Mouse (Mus musculus): ENCODE data around the gene Fam184a. TPM values are rescaled to one million over a fixed set of nuclear protein-coding genes. Genes with fewer than 3 reads are reported as not detected.

Fam184a gene
- 3.7 and 4.5 TPM in 2 replicates for polyA plus RNA-seq (2016; fragmentation: Nextera tagmentation; extraction: Ambion mirVana)

DNA sequence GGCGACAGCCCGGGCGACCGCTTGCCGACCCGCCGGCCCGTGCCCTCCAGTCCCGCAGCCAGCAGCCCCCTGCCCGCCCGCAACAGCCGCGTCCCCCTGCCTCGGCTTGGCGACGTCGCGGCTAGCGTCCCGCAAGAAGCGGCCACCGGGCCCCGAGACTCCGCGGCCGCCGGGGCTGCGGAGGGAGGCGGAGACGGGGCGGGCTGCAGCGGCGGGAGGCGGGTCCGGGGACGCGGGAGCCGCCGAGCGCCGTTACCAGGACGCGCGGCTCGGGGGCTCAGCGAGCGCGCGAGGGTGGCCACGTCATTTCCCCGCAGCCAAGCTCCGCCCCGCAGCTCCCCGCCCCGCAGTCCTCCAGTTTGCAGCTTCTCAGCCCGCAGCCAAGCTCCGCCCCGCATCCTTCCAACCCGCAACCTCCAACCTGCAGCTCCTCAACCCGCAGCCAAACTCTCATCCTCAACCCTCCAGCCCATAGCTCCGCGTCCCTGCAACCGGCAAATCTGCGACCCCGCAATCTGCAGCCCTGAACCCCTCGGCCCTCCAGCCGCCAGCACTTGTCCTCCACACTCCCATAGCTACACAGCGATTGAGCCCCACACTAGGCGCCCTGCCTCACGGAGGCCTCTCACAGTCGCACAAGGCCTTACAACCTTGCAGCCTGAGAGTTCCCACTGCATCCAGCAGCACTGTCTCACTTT is at the start of gene Fam184a:
Gene Fam184a (minus strand): TSS at position 169 of the 698 bp plus-strand sequence.
- Histone ChIP-seq H3K9me3 (no peaks in the 10 kb centered on the region), H3K27ac (replicated peaks) (peak within 1 kb of the TSS; percentile 79), H3K27me3 (replicated peaks; ENCODE audit: low read depth, poor library complexity, severe bottlenecking) (peaks cover 22% of the 10 kb centered on the region), H3K4me3 (peak within 1 kb of the TSS; percentile 80), H3K4me1 (peaks cover 15% of the 10 kb centered on the region), H3K36me3 (replicated peaks) (no peaks in the 10 kb centered on the region)
- 2% methylated on average over 71 of the region's 71 CpGs for WGBS
- peak; percentile 78 for DNase-seq (ENCODE audit: low spot score)

DNA sequence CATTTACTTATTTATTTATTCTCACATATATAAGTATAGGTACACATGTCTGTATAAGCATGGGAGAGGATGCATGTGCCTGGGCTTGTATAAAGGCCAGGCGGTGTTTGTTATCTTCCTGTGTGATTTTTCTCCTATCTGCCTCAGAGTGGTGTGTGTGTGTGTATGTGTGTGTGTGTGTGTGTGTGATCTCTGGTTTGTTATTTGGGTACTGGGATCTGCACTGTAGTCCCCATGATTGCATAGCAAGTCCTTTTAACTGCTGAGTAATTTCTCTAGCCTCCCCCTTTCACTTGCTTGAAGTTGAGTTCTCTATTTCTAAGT is 45.3 kb upstream of the Fam184a start:
- DNase-seq (ENCODE audit: low spot score) = no peak

DNA sequence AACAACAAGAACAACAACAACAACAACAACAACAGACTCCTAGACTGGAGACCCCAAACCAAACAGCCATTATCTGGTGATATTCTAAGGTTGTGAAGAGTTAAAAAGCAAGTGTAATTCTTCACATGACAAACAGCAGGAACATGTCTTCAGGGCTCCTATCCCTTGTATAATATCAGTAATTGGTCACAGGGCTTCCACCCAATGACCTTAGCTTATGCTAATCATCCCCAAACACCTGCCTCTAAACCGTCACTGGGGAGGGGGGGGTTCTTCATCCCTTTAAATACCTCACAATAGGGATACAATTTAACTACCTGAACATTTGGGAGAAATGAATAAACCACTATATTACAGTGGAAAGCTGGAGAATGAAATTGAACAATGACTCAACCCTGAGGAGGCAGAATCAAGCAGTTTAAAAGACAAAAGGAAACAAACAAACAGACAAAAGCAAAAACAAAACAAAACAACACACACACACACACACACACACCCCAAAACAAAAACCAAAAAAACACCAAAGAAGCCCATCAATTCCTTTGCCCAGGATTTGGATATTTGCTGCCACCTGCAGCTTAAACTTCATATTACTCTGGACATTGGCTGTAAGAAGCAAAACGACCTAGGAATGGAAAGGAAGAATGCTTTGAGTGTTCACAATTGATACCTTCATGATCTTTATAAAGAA is 44.8 kb upstream of the Fam184a start:
- WGBS = 8% methylated on average over 2 of the region's 2 CpGs
- Histone ChIP-seq H3K27ac (replicated peaks) (no peak overlapping the region), H3K4me3 (no peak overlapping the region), H3K27me3 (replicated peaks; ENCODE audit: low read depth, poor library complexity, severe bottlenecking) (no peaks in the 10 kb centered on the region), H3K9me3 (no peaks in the 10 kb centered on the region), H3K36me3 (replicated peaks) (no peaks in the 10 kb centered on the region), H3K4me1 (no peaks in the 10 kb centered on the region)
- DNase-seq (ENCODE audit: low spot score) = no peak

More for the DNA sequence above, 45.3 kb upstream of the Fam184a start:
- Histone ChIP-seq H3K4me3 (no peak overlapping the region), H3K36me3 (replicated peaks) (no peaks in the 10 kb centered on the region), H3K27me3 (replicated peaks; ENCODE audit: low read depth, poor library complexity, severe bottlenecking) (no peaks in the 10 kb centered on the region), H3K4me1 (peaks cover 4% of the 10 kb centered on the region), H3K9me3 (no peaks in the 10 kb centered on the region), H3K27ac (replicated peaks) (no peak overlapping the region)
- WGBS = 95% methylated on average over 1 of the region's 1 CpGs

DNA sequence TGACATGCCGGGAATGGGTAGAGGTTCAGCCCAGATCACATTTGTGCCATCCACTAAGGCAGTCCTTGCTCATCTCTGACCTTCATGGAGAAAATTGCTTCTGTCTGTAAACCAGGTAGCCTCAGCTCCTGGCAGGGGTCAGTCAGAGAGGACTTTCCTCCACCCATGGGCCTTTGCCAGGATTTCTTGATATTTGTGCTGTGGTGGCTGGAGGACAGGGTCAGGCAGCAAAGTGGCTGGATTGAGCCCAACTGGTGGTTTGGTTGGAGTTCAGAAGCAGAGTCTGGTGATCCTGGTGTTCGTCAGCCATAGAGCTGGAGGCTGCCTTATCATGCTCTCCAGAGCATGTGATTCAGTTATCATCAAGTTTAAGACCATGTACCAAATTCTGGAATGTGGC is 40.4 kb upstream of the Fam184a start:
- 86% methylated on average over 2 of the region's 2 CpGs for WGBS
- no peak for DNase-seq (ENCODE audit: low spot score)

DNA sequence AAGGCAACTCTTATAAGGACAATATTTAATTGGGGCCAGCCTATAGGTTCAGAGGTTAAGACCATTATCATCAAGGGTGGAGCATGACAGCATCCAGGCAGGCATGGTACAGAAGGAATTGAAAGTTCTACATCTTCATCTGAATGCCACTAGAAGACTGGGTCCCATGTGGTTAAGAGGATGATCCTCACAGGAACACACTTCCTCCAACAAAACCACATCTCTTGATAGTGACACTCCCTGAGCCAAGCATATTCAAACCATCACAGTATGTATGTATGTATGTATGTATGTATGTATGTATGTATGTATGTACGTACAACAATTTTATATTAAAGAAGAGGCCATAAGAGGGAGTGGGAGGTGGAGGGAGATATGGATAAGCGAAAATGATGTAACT is 25.7 kb upstream of the Fam184a start:
- Histone ChIP-seq H3K4me1 (no peaks in the 10 kb centered on the region), H3K4me3 (no peak overlapping the region), H3K27me3 (replicated peaks; ENCODE audit: low read depth, poor library complexity, severe bottlenecking) (no peaks in the 10 kb centered on the region), H3K9me3 (no peaks in the 10 kb centered on the region), H3K27ac (replicated peaks) (no peak overlapping the region), H3K36me3 (replicated peaks) (no peaks in the 10 kb centered on the region)
- DNase-seq (ENCODE audit: low spot score) = no peak
- WGBS = 94% methylated on average over 2 of the region's 2 CpGs

More for the DNA sequence above, 40.4 kb upstream of the Fam184a start:
- Histone ChIP-seq H3K27ac (replicated peaks) (no peak overlapping the region), H3K36me3 (replicated peaks) (no peaks in the 10 kb centered on the region), H3K27me3 (replicated peaks; ENCODE audit: low read depth, poor library complexity, severe bottlenecking) (no peaks in the 10 kb centered on the region), H3K9me3 (peaks cover 10% of the 10 kb centered on the region; the same call in 1 of the 2 replicates), H3K4me3 (no peak overlapping the region), H3K4me1 (no peaks in the 10 kb centered on the region)

DNA sequence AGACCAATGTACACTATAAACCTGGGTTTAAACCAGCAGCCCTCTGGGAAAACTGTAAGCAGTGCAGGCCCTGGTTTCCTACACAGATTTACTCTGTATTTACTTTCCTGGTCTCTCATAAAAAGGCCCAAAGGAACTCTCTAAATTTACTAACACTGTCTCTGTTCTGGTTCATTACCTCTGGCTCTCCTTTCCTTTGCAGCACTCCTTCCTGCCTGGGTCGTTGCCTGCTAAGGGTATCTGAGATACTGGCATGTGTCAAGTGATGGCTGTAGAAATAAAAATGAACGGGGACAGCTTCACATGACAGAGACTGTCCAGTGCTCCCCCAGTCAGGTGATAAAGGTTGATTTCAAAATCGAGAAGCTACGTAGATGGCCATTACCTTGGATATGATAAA is 21.8 kb upstream of the Fam184a start:
- WGBS = 82% methylated on average over 4 of the region's 4 CpGs

DNA sequence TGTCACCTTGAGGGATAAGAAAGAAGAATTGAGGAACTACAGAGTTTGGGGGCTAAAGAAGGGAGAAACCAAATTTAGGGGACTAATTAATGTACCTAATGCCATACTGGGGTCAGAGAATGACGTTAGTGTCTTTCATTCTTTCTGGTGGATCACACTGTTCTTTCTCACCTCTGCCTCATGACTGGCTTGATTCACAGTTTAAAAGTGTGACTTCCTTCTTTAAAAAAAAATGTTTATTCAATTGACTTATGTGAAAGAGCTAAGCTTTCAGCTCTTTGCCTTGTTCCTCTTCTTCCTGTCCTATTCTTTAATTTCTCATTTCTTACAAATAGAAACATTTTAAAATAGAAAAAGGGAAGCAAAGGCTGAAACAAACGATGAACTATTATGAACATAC is 20.6 kb upstream of the Fam184a start:
- H3K4me3 ChIP-seq = no peak overlapping the region
- no peaks in the 10 kb centered on the region for H3K9me3 ChIP-seq
- 75% methylated on average over 2 of the region's 2 CpGs for WGBS

More for the DNA sequence above, 21.8 kb upstream of the Fam184a start:
- Histone ChIP-seq H3K4me1 (no peaks in the 10 kb centered on the region), H3K27me3 (replicated peaks; ENCODE audit: low read depth, poor library complexity, severe bottlenecking) (no peaks in the 10 kb centered on the region), H3K9me3 (no peaks in the 10 kb centered on the region), H3K4me3 (no peak overlapping the region), H3K36me3 (replicated peaks) (no peaks in the 10 kb centered on the region), H3K27ac (replicated peaks) (no peak overlapping the region)
- no peak for DNase-seq (ENCODE audit: low spot score)

DNA sequence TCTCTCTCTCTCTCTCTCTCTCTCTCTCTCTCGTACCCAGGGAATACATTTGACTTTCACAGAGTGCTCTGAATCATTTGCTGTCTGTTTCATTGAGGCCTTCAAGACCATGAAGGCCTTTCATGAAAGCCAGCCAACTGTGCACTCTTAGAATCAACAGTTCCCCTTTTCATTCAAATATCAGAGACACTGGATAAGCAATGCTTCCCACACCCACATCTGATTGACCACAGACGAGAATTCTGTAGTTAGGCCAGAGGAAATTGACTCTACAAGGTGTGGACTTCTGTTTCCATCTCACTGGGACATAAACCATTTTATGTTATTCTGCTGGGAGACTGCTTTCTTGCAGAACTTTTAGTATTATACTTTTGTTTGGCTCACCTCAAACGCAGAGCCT is 17.8 kb upstream of the Fam184a start:
- no peak overlapping the region for H3K4me3 ChIP-seq
- no peak for DNase-seq (ENCODE audit: low spot score)
- no peaks in the 10 kb centered on the region for H3K9me3 ChIP-seq
- no peak overlapping the region for H3K27ac ChIP-seq (replicated peaks)
- 74% methylated on average over 3 of the region's 3 CpGs for WGBS
- H3K27me3 ChIP-seq (replicated peaks; ENCODE audit: low read depth, poor library complexity, severe bottlenecking) = no peaks in the 10 kb centered on the region
- no peaks in the 10 kb centered on the region for H3K4me1 ChIP-seq
- H3K36me3 ChIP-seq (replicated peaks) = no peaks in the 10 kb centered on the region

More for the DNA sequence above, 20.6 kb upstream of the Fam184a start:
- DNase-seq (ENCODE audit: low spot score) = no peak
- Histone ChIP-seq H3K4me1 (no peaks in the 10 kb centered on the region), H3K27ac (replicated peaks) (no peak overlapping the region), H3K27me3 (replicated peaks; ENCODE audit: low read depth, poor library complexity, severe bottlenecking) (no peaks in the 10 kb centered on the region), H3K36me3 (replicated peaks) (no peaks in the 10 kb centered on the region)

DNA sequence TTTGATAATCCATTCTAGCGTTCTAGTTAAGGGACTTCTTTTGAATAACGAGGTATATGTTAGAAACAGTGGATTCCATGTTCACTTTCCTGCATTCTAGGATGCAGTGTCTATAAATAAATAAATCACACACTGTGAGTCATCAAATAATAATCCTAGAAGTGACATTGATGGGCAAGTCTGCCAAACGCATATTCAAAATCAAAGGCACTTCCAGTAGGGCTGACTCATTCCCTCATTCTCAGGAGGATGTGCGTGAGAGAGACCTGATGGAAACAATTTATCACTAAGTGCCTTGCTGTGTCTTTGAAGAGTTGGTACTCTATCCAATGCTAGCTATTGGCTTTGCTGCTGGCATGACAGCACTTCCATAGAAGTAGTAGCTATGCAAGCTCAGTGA is 14.5 kb upstream of the Fam184a start:
- no peaks in the 10 kb centered on the region for H3K9me3 ChIP-seq
- no peak overlapping the region for H3K27ac ChIP-seq (replicated peaks)
- no peaks in the 10 kb centered on the region for H3K4me1 ChIP-seq
- no peak for DNase-seq (ENCODE audit: low spot score)
- 84% methylated on average over 4 of the region's 4 CpGs for WGBS
- no peaks in the 10 kb centered on the region for H3K36me3 ChIP-seq (replicated peaks)
- no peak overlapping the region for H3K4me3 ChIP-seq
- H3K27me3 ChIP-seq (replicated peaks; ENCODE audit: low read depth, poor library complexity, severe bottlenecking) = no peaks in the 10 kb centered on the region

DNA sequence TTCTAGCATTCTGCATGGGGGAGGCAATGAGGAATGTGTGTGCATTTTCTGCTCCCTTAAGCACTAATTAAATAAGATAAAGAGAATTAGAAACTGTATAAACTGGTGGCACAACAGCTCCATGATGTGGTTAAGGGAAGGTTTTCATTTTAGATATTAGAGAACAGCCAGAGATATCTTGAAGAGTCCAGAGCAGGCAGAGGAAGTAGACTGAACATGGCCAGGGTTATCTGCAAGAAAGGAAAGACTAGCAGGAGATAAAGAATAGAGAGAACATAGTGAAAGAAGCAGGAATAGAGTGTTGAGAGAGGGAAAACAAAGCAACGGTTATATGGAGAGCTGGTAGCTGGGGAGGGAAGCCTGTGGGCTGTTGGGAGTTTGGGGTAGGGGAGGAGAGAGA is 1.8 kb upstream of the Fam184a start:
- Histone ChIP-seq H3K4me3 (no peak overlapping the region), H3K27ac (replicated peaks) (no peak overlapping the region), H3K9me3 (no peaks in the 10 kb centered on the region), H3K27me3 (replicated peaks; ENCODE audit: low read depth, poor library complexity, severe bottlenecking) (peaks cover 22% of the 10 kb centered on the region), H3K4me1 (peaks cover 15% of the 10 kb centered on the region), H3K36me3 (replicated peaks) (no peaks in the 10 kb centered on the region)
- 86% methylated on average over 1 of the region's 1 CpGs for WGBS
- DNase-seq (ENCODE audit: low spot score) = no peak

DNA sequence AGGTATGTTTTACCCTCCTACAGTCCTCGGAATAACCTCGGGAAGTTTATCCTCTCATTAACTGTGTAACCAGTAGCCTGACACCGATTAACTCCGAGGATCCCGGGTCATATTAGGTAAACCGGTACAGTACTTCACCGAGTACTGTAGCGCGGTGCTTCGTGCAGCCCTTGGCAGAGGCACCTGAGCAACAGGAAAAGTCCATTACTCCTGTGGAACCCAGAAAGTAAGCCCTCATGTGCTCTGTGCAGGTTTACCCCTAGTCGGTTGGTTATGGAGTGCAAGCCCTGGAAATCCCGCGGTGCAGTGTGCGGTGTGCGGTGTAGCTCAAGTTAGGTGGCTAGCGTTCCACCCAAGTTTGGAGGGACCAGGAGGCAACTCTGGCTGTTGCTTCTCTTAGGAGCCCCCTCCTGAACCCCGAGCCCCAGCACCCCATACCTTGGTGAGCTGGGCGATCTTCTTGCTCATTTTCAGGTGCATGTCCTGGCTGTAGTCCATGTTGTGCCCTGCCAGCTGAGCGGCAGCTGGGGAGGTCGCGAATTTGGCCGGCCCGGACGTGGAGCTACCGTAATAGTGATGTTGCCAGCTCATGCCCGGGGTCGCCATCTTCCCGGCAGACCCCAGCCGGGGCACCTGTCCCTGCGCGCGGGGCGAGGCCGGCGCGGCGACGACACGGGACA is 508 bp downstream of the Fam184a start:
- peak; percentile 61 for DNase-seq (ENCODE audit: low spot score)
- Histone ChIP-seq H3K27ac (replicated peaks) (peak overlapping the region; percentile 79), H3K27me3 (replicated peaks; ENCODE audit: low read depth, poor library complexity, severe bottlenecking) (peaks cover 22% of the 10 kb centered on the region), H3K36me3 (replicated peaks) (no peaks in the 10 kb centered on the region), H3K9me3 (no peaks in the 10 kb centered on the region), H3K4me3 (peak overlapping the region; percentile 80), H3K4me1 (peaks cover 15% of the 10 kb centered on the region)
- WGBS = 9% methylated on average over 39 of the region's 39 CpGs

DNA sequence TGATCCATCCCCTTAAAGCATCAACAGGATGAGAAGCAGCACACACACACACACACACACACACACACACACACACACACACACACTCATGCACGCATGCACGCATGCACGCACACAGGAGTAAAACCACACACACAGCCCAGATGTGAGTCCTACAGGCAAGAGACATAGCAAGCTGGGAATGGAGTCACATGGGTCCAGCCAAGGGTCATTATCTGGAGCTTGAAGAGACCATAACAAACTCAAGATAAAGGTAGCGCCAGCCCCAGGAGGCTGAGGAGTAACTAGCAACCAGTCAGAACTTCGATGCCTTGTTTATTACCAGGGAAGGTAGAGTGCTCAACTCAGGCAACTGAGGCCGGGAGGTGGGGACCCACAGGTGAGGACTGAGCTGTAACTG is 4.9 kb downstream of the Fam184a start:
- Histone ChIP-seq H3K4me1 (peaks cover 11% of the 10 kb centered on the region), H3K4me3 (no peak overlapping the region), H3K9me3 (no peaks in the 10 kb centered on the region), H3K36me3 (replicated peaks) (no peaks in the 10 kb centered on the region), H3K27me3 (replicated peaks; ENCODE audit: low read depth, poor library complexity, severe bottlenecking) (peaks cover 22% of the 10 kb centered on the region), H3K27ac (replicated peaks) (no peak overlapping the region)
- 93% methylated on average over 6 of the region's 6 CpGs for WGBS
- no peak for DNase-seq (ENCODE audit: low spot score)

DNA sequence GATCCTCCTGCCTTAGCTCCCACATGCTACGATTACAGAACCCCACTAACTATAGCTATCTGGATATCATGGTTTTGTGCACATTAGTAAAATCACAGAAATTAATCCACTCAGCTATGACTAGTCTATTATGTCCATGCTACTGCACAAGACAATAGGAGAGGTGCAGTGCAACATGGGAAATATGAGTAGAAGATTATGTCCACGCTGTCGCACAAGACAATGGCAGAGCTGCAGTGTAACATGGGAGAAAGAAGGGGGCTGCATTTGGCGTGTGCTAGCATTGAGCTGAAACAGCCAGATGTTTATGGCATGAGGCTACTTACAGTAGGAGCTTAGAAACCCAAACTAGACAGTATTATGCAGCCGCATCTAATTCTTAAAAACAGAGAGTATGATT is 8.0 kb downstream of the Fam184a start:
- no peaks in the 10 kb centered on the region for H3K27me3 ChIP-seq (replicated peaks; ENCODE audit: low read depth, poor library complexity, severe bottlenecking)
- no peak overlapping the region for H3K27ac ChIP-seq (replicated peaks)
- WGBS = 85% methylated on average over 5 of the region's 5 CpGs
- no peaks in the 10 kb centered on the region for H3K9me3 ChIP-seq
- H3K4me1 ChIP-seq = no peaks in the 10 kb centered on the region
- H3K36me3 ChIP-seq (replicated peaks) = no peaks in the 10 kb centered on the region
- no peak overlapping the region for H3K4me3 ChIP-seq
- no peak for DNase-seq (ENCODE audit: low spot score)

All from embryonic facial prominence, embryonic 10.5 days (tissue).